Mouse (Mus musculus): Measurements from ENCODE around the gene Sirt7. TPM values are rescaled to one million over a fixed set of nuclear protein-coding genes. Genes with fewer than 3 reads are reported as not detected.

The Sirt7 gene
- polyA plus RNA-seq, 1 experiment, result 78.5 TPM

DNA sequence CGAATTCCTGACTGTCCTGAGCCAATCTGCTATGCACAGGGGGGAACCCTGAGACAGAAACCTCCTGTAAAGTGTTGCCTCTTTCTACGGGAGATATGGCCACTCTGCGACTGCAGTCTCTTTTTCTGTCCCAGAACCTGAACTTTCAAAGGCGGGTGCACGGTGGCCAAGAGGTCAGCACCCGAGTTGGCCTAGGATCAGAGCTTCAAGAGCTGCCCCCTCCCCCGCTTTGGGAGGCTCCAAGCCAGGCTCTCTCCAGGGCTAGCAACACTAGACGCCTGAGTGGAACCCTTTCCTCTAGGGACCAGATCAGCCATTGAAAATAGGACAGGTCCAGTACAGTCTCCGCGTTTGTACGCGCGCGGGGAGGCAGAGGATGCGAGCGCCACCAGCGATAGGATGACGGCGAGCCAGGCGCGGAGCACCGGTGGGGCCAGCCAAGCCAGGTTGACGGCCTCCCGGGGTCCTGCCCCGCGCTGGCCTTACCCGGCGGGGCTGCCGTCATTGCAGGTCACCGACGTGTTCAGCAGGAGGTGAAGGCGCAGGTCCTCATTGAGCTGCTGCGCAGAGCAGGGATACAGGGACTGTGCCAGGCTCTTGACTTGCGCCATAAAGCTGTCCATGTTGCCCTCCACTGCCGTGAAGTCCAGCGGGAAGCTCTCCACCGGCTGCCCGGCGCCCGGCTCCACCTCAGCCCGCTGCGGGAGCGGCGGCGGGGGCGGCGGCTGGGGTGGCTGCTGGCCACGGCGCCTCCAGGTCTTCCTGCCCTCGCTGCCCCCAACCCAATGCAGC, 34.7 kb upstream of the Sirt7 start:
- TF ChIP-seq CTCF (IDR thresholded peaks at IDR 0.05; ENCODE audit: low read depth, low read length), result no peak
- no peak for TF ChIP-seq POLR2A (IDR thresholded peaks at IDR 0.05; ENCODE audit: borderline replicate concordance, low read depth, low read length)
- Histone ChIP-seq H3K4me3 (ENCODE audit: insufficient read depth, low read length) (peak overlapping the region; percentile 43), H3K27ac (ENCODE audit: insufficient read depth, low read depth, low read length) (no peak overlapping the region), H3K4me1 (ENCODE audit: control insufficient read depth, insufficient read depth, low read length) (no peaks in the 10 kb centered on the region)

DNA sequence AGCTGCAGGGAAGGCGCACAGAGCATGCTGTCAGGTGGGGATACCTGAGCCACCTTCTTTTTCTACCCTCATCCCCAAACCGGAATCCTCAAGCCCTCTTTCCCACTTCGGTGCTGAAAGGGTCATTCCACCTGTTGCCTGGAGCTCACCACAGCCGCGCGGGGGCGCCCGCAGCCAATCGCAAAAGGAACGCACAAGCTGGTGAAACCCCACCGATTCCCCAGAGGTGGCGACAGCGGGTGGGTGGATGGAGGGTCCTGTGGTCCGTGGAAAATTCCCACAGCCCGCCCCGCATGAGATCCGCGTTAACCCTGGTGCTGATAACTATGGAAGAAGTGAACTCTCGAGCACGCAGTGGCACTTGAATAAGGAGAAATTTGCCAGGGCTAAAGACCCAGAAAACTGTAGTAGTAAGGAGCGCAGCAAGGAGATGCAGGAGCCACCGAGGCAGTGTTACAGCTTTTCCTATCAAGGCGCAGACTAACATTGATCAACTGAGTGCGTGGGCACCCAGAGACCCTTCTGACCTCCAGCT, 33.9 kb upstream of the Sirt7 start:
- no peaks in the 10 kb centered on the region for H3K4me1 ChIP-seq (ENCODE audit: control insufficient read depth, insufficient read depth, low read length)
- TF ChIP-seq POLR2A (IDR thresholded peaks at IDR 0.05; ENCODE audit: borderline replicate concordance, low read depth, low read length) (no peak), CTCF (IDR thresholded peaks at IDR 0.05; ENCODE audit: low read depth, low read length) (peak; percentile 97)
- no peak overlapping the region for H3K27ac ChIP-seq (ENCODE audit: insufficient read depth, low read depth, low read length)
- H3K4me3 ChIP-seq (ENCODE audit: insufficient read depth, low read length), result no peak overlapping the region

DNA sequence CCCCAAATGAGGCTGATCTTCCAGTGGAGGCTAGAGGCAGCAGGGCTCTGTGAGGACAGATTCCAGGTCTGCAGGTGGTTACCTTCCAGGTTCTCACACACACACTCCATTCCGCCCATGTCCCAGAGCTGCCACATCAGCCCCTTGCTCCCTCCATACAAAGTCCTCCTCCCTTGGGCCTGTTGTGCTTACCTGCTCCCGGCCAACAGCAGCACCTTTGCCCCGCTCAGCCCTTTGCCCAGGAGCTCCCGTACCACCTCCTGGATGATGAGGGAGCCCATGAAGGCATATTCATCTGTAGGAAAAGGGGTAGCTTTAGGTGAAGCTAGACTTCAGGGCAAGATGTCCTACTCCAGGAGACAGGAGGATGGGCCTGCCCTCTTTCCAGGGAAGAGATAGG, 32.3 kb upstream of the Sirt7 start:
- TF ChIP-seq POLR2A (IDR thresholded peaks at IDR 0.05; ENCODE audit: borderline replicate concordance, low read depth, low read length), result no peak
- TF ChIP-seq CTCF (IDR thresholded peaks at IDR 0.05; ENCODE audit: low read depth, low read length), result no peak
- no peak overlapping the region for H3K4me3 ChIP-seq (ENCODE audit: insufficient read depth, low read length)
- no peaks in the 10 kb centered on the region for H3K4me1 ChIP-seq (ENCODE audit: control insufficient read depth, insufficient read depth, low read length)
- H3K27ac ChIP-seq (ENCODE audit: insufficient read depth, low read depth, low read length), result no peak overlapping the region

DNA sequence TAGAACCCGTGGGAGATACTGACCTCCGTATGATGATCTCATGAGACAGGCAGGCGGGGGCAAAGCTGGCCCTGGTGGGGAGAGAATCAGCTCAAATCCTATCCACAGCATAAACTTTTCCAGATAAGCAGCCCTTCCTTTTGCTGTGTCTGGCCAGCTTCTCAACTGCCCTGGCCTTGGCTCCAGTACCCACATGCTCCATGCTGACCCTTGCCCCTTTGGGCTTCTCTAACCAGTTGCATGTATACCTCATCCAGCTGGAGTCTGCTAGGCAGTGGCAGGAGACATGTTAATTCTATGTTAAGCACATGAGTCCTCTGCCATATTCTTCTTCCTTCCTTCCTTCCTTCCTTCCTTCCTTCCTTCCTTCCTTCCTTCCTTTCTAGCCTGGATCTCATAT, 29.7 kb upstream of the Sirt7 start:
- TF ChIP-seq CTCF (IDR thresholded peaks at IDR 0.05; ENCODE audit: low read depth, low read length) (no peak), POLR2A (IDR thresholded peaks at IDR 0.05; ENCODE audit: borderline replicate concordance, low read depth, low read length) (no peak)
- Histone ChIP-seq H3K27ac (ENCODE audit: insufficient read depth, low read depth, low read length) (no peak overlapping the region), H3K4me3 (ENCODE audit: insufficient read depth, low read length) (no peak overlapping the region), H3K4me1 (ENCODE audit: control insufficient read depth, insufficient read depth, low read length) (no peaks in the 10 kb centered on the region)

DNA sequence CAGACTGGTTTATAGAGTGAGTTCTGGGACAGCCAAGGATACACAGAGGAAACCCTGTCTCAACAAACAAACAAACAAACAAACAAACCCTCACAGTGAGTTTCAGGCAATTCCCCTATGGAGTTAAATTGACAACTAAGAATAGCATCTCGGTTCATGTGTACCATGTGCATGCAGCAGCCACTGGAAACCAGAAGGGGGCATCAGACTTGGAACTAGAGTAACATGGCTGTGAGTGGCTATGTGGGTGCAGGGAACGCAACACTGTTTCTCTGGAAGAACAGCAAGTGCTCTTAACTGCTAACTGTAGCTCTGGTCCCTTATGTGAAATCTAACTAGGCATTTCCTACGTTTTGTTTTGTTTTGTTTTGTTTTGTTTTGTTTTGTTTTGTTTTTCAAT, 26.8 kb upstream of the Sirt7 start:
- Histone ChIP-seq H3K27ac (ENCODE audit: insufficient read depth, low read depth, low read length) (no peak overlapping the region), H3K4me3 (ENCODE audit: insufficient read depth, low read length) (no peak overlapping the region), H3K4me1 (ENCODE audit: control insufficient read depth, insufficient read depth, low read length) (peaks cover 20% of the 10 kb centered on the region)
- TF ChIP-seq CTCF (IDR thresholded peaks at IDR 0.05; ENCODE audit: low read depth, low read length), result no peak
- TF ChIP-seq POLR2A (IDR thresholded peaks at IDR 0.05; ENCODE audit: borderline replicate concordance, low read depth, low read length), result no peak

DNA sequence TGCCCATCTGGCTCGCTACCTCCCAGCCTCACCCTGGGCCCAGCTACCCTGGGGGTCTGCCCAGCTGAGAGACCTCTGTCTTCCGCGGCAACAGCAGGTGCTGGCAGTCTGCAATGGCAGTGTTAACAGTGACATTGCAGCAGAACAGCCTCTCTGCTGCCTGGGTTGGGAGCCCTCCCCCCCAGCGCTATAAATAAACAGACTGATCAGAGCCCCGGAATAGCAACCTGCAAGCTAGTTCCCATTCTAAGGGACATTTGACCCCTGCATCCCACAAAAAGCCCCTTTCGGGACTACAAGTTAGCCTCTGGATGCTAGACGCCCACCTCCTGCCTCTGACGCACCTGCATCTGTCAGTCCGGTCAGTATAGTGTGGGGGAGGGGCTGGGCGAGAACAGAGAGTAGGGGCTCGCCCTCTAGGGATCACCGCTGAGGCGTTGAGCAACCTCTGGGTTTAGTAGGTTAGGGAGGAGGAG, 23.0 kb upstream of the Sirt7 start, which contains the start of gene Myadml2:
TSS of gene Myadml2 (minus strand) at position 158 of the 476 bp plus-strand sequence.
- TF ChIP-seq CTCF (IDR thresholded peaks at IDR 0.05; ENCODE audit: low read depth, low read length) (no peak), POLR2A (IDR thresholded peaks at IDR 0.05; ENCODE audit: borderline replicate concordance, low read depth, low read length) (no peak)
- peak within 1 kb of the TSS; percentile 44 for H3K4me3 ChIP-seq (ENCODE audit: insufficient read depth, low read length)
- peaks cover 28% of the 10 kb centered on the region for H3K4me1 ChIP-seq (ENCODE audit: control insufficient read depth, insufficient read depth, low read length)
- H3K27ac ChIP-seq (ENCODE audit: insufficient read depth, low read depth, low read length), result peak within 1 kb of the TSS; percentile 36

DNA sequence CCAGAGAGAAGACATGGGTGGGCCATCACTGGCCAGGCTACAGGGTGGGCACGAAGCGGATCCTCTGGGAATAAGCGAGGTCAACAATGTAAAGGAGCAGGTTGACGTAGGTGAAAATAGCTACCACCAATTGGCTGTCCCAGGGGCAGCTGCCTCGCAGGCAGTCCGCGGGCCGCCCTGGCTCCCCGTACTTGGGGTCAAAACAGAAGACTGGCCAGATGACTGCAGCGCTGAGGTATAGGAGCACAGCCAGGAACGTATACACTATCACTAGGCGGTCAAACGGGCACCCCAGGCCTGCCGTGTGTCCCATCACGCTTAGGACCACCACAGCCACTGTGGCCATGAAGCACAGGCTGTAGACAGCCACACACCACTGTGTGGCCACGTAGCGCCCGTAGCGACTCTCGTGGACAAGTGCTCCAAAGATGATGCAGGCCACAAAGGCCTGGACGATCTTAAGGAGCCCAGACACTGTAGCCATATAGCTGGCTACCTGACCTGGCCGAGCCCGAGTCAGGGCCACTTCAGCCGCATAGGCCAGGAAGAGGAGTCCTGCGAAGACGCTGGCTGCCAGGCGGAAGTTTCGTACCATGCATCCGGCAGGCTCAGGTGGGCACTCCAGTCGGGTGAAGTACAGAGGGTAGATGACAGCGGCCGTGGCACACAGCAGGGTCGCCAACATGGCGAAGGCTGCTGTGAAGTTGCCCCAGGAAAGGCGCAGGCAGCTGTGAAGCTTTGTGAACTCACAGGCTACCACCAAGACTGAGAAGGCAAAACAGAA, 22.2 kb upstream of the Sirt7 start:
- Histone ChIP-seq H3K4me1 (ENCODE audit: control insufficient read depth, insufficient read depth, low read length) (peaks cover 33% of the 10 kb centered on the region), H3K27ac (ENCODE audit: insufficient read depth, low read depth, low read length) (peak overlapping the region; percentile 36), H3K4me3 (ENCODE audit: insufficient read depth, low read length) (peak overlapping the region; percentile 44; the same call in 1 of the 2 replicates)
- TF ChIP-seq POLR2A (IDR thresholded peaks at IDR 0.05; ENCODE audit: borderline replicate concordance, low read depth, low read length) (no peak), CTCF (IDR thresholded peaks at IDR 0.05; ENCODE audit: low read depth, low read length) (no peak)

DNA sequence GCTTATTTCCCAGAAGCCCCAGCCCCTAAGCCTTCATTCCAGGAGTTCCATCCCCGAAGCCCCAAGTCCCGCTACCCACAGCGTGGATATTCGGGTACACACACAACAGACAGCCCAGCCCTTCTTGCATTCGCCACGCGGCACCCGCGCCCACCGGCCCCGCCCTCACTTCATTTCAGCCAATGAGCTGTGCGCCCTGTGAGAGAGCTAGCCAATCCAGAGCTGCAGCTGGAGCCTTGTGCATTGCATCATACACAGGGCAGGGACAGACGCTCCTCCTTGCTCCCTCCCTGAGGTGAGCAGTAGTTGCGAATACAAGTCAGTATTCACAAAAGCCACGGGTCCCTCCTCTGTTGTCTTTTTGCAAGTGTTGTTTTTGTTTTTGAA, 18.6 kb upstream of the Sirt7 start, which contains the start of gene Pycr1:
TSS of gene Pycr1 (minus strand) at position 169 of the 387 bp plus-strand sequence.
- TF ChIP-seq POLR2A (IDR thresholded peaks at IDR 0.05; ENCODE audit: borderline replicate concordance, low read depth, low read length) (no peak), CTCF (IDR thresholded peaks at IDR 0.05; ENCODE audit: low read depth, low read length) (no peak)
- Histone ChIP-seq H3K27ac (ENCODE audit: insufficient read depth, low read depth, low read length) (no peak within 1 kb of the TSS), H3K4me3 (ENCODE audit: insufficient read depth, low read length) (peak within 1 kb of the TSS; percentile 64), H3K4me1 (ENCODE audit: control insufficient read depth, insufficient read depth, low read length) (peaks cover 31% of the 10 kb centered on the region)

DNA sequence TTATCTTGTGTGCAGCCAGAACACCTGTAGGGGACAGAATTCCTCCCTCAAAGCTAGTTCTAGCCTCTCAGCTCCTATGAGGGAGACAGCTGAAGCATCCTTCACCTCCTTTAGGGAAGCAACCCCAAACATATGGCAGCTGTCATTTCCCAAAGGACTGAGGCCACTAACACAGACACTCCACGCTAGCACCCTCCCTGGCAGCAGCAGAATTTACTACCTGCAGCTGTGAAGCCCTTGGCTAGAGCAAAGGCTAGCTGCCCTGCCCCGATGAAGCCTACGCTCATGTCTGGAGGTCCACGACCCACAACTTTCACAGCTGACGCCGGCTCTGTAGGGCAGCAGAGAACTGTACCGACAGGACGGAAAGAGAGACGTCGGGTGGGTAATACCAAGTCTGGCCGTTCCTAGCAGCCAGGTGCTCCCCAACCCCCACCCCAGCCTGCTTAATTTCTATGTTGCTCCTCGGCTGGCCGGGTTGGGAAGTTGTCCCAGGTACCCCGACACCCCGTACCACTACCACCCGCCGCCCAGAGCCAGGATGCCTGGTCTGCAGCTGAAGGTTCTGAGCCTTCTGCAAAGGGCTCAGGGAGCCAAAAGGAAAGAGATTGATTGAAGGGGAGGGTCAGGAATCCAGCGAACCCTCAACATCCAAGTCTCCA, 18.0 kb upstream of the Sirt7 start:
- Histone ChIP-seq H3K4me1 (ENCODE audit: control insufficient read depth, insufficient read depth, low read length) (peaks cover 30% of the 10 kb centered on the region), H3K27ac (ENCODE audit: insufficient read depth, low read depth, low read length) (no peak overlapping the region), H3K4me3 (ENCODE audit: insufficient read depth, low read length) (peak overlapping the region; percentile 64)
- TF ChIP-seq POLR2A (IDR thresholded peaks at IDR 0.05; ENCODE audit: borderline replicate concordance, low read depth, low read length) (no peak), CTCF (IDR thresholded peaks at IDR 0.05; ENCODE audit: low read depth, low read length) (no peak)
